Mouse (Mus musculus) CH12.LX (cell line): ENCODE results near the gene Tmem198. TPM values are rescaled to one million over a fixed set of nuclear protein-coding genes. Genes with fewer than 3 reads are reported as not detected.

ENCODE experiments used
- DNase-seq: peaks from one replicate; pipeline ENCODE4 v3.0.0-alpha.2; 2013; ENCODE audit errors: extremely low read depth
- H3K27ac ChIP-seq: 2 replicates; pipeline ENCODE4 v1.5.1; 2012; ENCODE audit warnings: low read depth, mild to moderate bottlenecking, control low read depth, moderate library complexity; ENCODE audit not compliant: insufficient read depth
- H3K27me3 ChIP-seq: replicated peaks from 2 replicates; pipeline ENCODE3; 2012; ENCODE audit warnings: inconsistent platforms
- H3K36me3 ChIP-seq, 2 experiments: replicated peaks in 1 of 2; 2 replicates each; pipeline versions ENCODE3 to v1.6.1; 2012; ENCODE audit warnings: inconsistent platforms in 1 of 2, low read length in 1 of 2, mild to moderate bottlenecking in 1 of 2, mixed read lengths in 1 of 2, moderate library complexity in 1 of 2; ENCODE audit not compliant: control insufficient read depth in 1 of 2, insufficient read depth in 1 of 2
- H3K4me1 ChIP-seq, 2 experiments: 2 replicates each; pipeline ENCODE4 v1.6.1; 2012; ENCODE audit warnings: inconsistent platforms in 1 of 2, moderate library complexity in 1 of 2; ENCODE audit not compliant: insufficient read depth in 2 of 2, control insufficient read depth in 1 of 2
- H3K4me2 ChIP-seq: 2 replicates; pipeline ENCODE4 v1.6.1; 2012; ENCODE audit warnings: low read depth, mild to moderate bottlenecking, control low read depth; ENCODE audit not compliant: poor library complexity, insufficient read depth, severe bottlenecking
- H3K4me3 ChIP-seq, 3 experiments: fragments of 150-350 bp in 1 of 3; sonication (generic) in 1 of 3; replicated peaks in 1 of 3; 2 replicates each; pipeline versions ENCODE3 to v1.5.1; 2011 to 2012; ENCODE audit warnings: low read depth in 2 of 3, low read length in 2 of 3, mild to moderate bottlenecking in 2 of 3, moderate library complexity in 2 of 3, control low read depth in 1 of 3, improper control_type of control experiment in 1 of 3, inconsistent platforms in 1 of 3, mixed read lengths in 1 of 3; ENCODE audit not compliant: poor library complexity in 1 of 3
- H3K79me2 ChIP-seq: replicated peaks from 2 replicates; pipeline ENCODE4 v1.6.1; 2012; ENCODE audit warnings: mild to moderate bottlenecking, moderate library complexity; ENCODE audit not compliant: control insufficient read depth, poor library complexity, insufficient read depth, severe bottlenecking; ENCODE audit errors: extremely low read depth
- H3K9ac ChIP-seq: 2 replicates; pipeline ENCODE4 v1.6.1; 2012; ENCODE audit warnings: low read depth, mild to moderate bottlenecking, control low read depth, moderate library complexity; ENCODE audit not compliant: insufficient read depth
- H3K9me3 ChIP-seq: replicated peaks from 2 replicates; pipeline ENCODE3; 2012; ENCODE audit warnings: low read length, inconsistent platforms, mixed read lengths
- CTCF ChIP-seq, 2 experiments: IDR thresholded peaks in 1 of 2; conservative IDR thresholded peaks in 1 of 2; 2 replicates each; pipeline ENCODE4 v1.5.1; 2011 to 2012; ENCODE audit warnings: low read depth in 2 of 2, low read length in 2 of 2, improper control_type of control experiment in 1 of 2, inconsistent platforms in 1 of 2, mild to moderate bottlenecking in 1 of 2, moderate library complexity in 1 of 2
- ELF1 ChIP-seq: IDR thresholded peaks from 2 replicates; pipeline ENCODE4 v1.6.1; 2014; ENCODE audit warnings: low read depth, mild to moderate bottlenecking, inconsistent platforms, low read length, improper control_type of control experiment
- EP300 ChIP-seq: IDR thresholded peaks from 2 replicates; pipeline ENCODE4 v1.6.1; 2011; ENCODE audit warnings: low read length, improper control_type of control experiment
- ETS1 ChIP-seq: conservative IDR thresholded peaks from 2 replicates; pipeline ENCODE4 v1.6.1; 2012; ENCODE audit warnings: low read depth, mild to moderate bottlenecking, inconsistent platforms, low read length, improper control_type of control experiment, moderate library complexity
- HCFC1 ChIP-seq: IDR thresholded peaks from 2 replicates; pipeline ENCODE4 v1.6.1; 2012; ENCODE audit warnings: low read depth, mild to moderate bottlenecking, inconsistent platforms, low read length, improper control_type of control experiment
- IRF4 ChIP-seq: IDR thresholded peaks from 2 replicates; pipeline ENCODE4 v1.6.1; 2014; ENCODE audit warnings: low read depth, mild to moderate bottlenecking, inconsistent platforms, low read length, improper control_type of control experiment
- KAT2A ChIP-seq: IDR thresholded peaks from 2 replicates; pipeline ENCODE4 v1.6.1; 2012; ENCODE audit warnings: low read length, improper control_type of control experiment, inconsistent platforms; ENCODE audit not compliant: insufficient replicate concordance
- MAZ ChIP-seq: IDR thresholded peaks from 2 replicates; pipeline ENCODE4 v1.6.1; 2012; ENCODE audit warnings: low read depth, mild to moderate bottlenecking, inconsistent platforms, low read length, improper control_type of control experiment, moderate library complexity
- MYC ChIP-seq: IDR thresholded peaks from 2 replicates; pipeline ENCODE4 v1.6.1; 2011; ENCODE audit warnings: low read depth, mild to moderate bottlenecking, improper control_type of control experiment, low read length
- NRF1 ChIP-seq: IDR thresholded peaks from 2 replicates; pipeline ENCODE4 v1.6.1; 2014; ENCODE audit warnings: low read depth, mild to moderate bottlenecking, inconsistent platforms, low read length, improper control_type of control experiment, moderate library complexity
- POLR2AphosphoS2 ChIP-seq: IDR thresholded peaks from 2 replicates; pipeline ENCODE4 v1.6.1; 2011; ENCODE audit warnings: low read depth, low read length, improper control_type of control experiment
- RAD21 ChIP-seq: IDR thresholded peaks from 2 replicates; pipeline ENCODE4 v1.6.1; 2011; ENCODE audit warnings: low read depth, mild to moderate bottlenecking, low read length, improper control_type of control experiment, moderate library complexity
- RCOR1 ChIP-seq: conservative IDR thresholded peaks from 2 replicates; pipeline ENCODE4 v1.6.1; 2012; ENCODE audit warnings: low read depth, mild to moderate bottlenecking, inconsistent platforms, low read length, improper control_type of control experiment
- SIN3A ChIP-seq: IDR thresholded peaks from 2 replicates; pipeline ENCODE4 v1.6.1; 2012; ENCODE audit warnings: low read length, improper control_type of control experiment, inconsistent platforms
- SMC3 ChIP-seq: IDR thresholded peaks from 2 replicates; pipeline ENCODE4 v1.6.1; 2011; ENCODE audit warnings: low read depth, low read length, improper control_type of control experiment
- TBP ChIP-seq: conservative IDR thresholded peaks from 2 replicates; pipeline ENCODE4 v1.6.1; 2011; ENCODE audit warnings: low read depth, low read length, improper control_type of control experiment
- UBTF ChIP-seq: IDR thresholded peaks from 2 replicates; pipeline ENCODE4 v1.6.1; 2012; ENCODE audit warnings: low read depth, mild to moderate bottlenecking, inconsistent platforms, low read length, improper control_type of control experiment, moderate library complexity
- USF1 ChIP-seq: IDR thresholded peaks from 2 replicates; pipeline ENCODE4 v1.6.1; 2014; ENCODE audit warnings: low read depth, mild to moderate bottlenecking, inconsistent platforms, low read length, improper control_type of control experiment
- USF2 ChIP-seq: conservative IDR thresholded peaks from 2 replicates; pipeline ENCODE4 v1.6.1; 2011; ENCODE audit warnings: low read depth, low read length, improper control_type of control experiment
- ZNF384 ChIP-seq: IDR thresholded peaks from 2 replicates; pipeline ENCODE4 v1.6.1; 2012; ENCODE audit warnings: low read depth, low read length, improper control_type of control experiment, inconsistent platforms
- dilution Hi-C: fragments of 300-500 bp; cut with MboI; formaldehyde crosslinking; loops from 2 replicates; pipeline ENCODE4 v1.14.3; 2020; ENCODE audit warnings: low sequenced_read_pairs; ENCODE audit not compliant: extremely low pct_unique_long_range_greater_than_20kb, extremely low pct_ligation_motif_present
- in situ Hi-C: fragments of 300-500 bp; cut with MboI; formaldehyde crosslinking; loops from 3 replicates; pipeline ENCODE4 v1.14.3; 2019; ENCODE audit warnings: low sequenced_read_pairs, low pct_ligation_motif_present, low pct_unique_long_range_greater_than_20kb, mixed read lengths
- polyA plus RNA-seq: library from polyadenylated mRNA; unstranded; fragments of >175 nt; gene quantifications from 2 replicates; pipeline ENCODE4 v1.2.1, GENCODE M21; 2012; ENCODE audit warnings: low read depth; ENCODE audit not compliant: insufficient read length
- total RNA-seq, 2 experiments: library from RNA; depleted of rRNA; stranded (reverse); fragments of 300-350 nt in 1 of 2; fragments of >200 nt in 1 of 2; gene quantifications; 2 replicates each; pipeline ENCODE4 v1.2.3; 2012 to 2014

Tmem198 gene
- total and polyA plus RNA-seq, 3 experiments: 0.51 to 1.1 (median 0.80) TPM

- dilution Hi-C loops (no loop called here), in situ Hi-C loops (no loop called here)
- no peaks in the 10 kb centered on the region for H3K79me2 ChIP-seq
- H3K4me3 ChIP-seq: no peak overlapping the region
- H3K4me1 ChIP-seq: peaks cover 12 to 39% of the 10 kb centered on the region in 2 experiments
- peak overlapping the region; percentile 35 for H3K27ac ChIP-seq
- peak; percentile 97 for DNase-seq
- H3K4me2 ChIP-seq: 0 out of 2 replicates have a peak overlapping the region, but pooled peaks have one; percentile 2
- H3K9ac ChIP-seq: no peak overlapping the region
- no peak for TF ChIP-seq ZNF384
- TF ChIP-seq NRF1: peak; percentile 36; the same call in 1 of the 2 replicates
- peak; percentile 64; the same call in 1 of the 2 replicates for TF ChIP-seq MAZ
- TF ChIP-seq KAT2A: 0 out of 2 replicates have a peak, but pooled peaks have one; percentile 50
- TF ChIP-seq IRF4: peak; percentile 69
- TF ChIP-seq MYC: 0 out of 2 replicates have a peak, but pooled peaks have one; percentile 22
- no peak for TF ChIP-seq CTCF (conservative IDR thresholded peaks at IDR 0.05 in 1 of 2, IDR thresholded peaks at IDR 0.05 in 1 of 2; ENCODE audit: low read depth in 2 of 2, low read length in 2 of 2)
- peak; percentile 74 for TF ChIP-seq ETS1
- peak; percentile 47; the same call in 1 of the 2 replicates for TF ChIP-seq EP300
- no peak for TF ChIP-seq USF2
- peak; percentile 60; the same call in 1 of the 2 replicates for TF ChIP-seq SIN3A
- TF ChIP-seq UBTF: no peak
- no peak for TF ChIP-seq POLR2AphosphoS2
- TF ChIP-seq ELF1: peak; percentile 31; the same call in 1 of the 2 replicates
- TF ChIP-seq USF1: no peak
- peak; percentile 33; the same call in 1 of the 2 replicates for TF ChIP-seq HCFC1
- no peak for TF ChIP-seq RCOR1
- no peak; the same call in 1 of the 2 replicates for TF ChIP-seq RAD21
- TF ChIP-seq TBP: 0 out of 2 replicates have a peak, but pooled peaks have one; percentile 16
- peaks cover 28 to 45% of the 10 kb centered on the region in 2 experiments for H3K36me3 ChIP-seq
- no peaks in the 10 kb centered on the region for H3K9me3 ChIP-seq
- H3K27me3 ChIP-seq: no peaks in the 10 kb centered on the region
These were observed 45.3 kb downstream of the Tmem198 start for GRCm38 (mm10) chr1:75524679-75525078.

- peaks cover 7% of the 10 kb centered on the region for H3K9me3 ChIP-seq
- H3K79me2 ChIP-seq: no peaks in the 10 kb centered on the region
- in situ Hi-C loops: no loop called here
- no peaks in the 10 kb centered on the region for H3K27me3 ChIP-seq
- dilution Hi-C loops: no loop called here
- H3K4me2 ChIP-seq: no peak overlapping the region
- no peak for TF ChIP-seq SMC3
- peak in 1 of 2 experiments; percentile 21; a peak in 1 of 4 replicates for TF ChIP-seq CTCF (conservative IDR thresholded peaks at IDR 0.05 in 1 of 2, IDR thresholded peaks at IDR 0.05 in 1 of 2; ENCODE audit: low read depth in 2 of 2, low read length in 2 of 2)
- TF ChIP-seq, all 38 proteins: peak for 1
- Histone ChIP-seq H3K4me1 (peaks cover 18 to 34% of the 10 kb centered on the region in 2 experiments), H3K4me3 (no peak overlapping the region), H3K36me3 (peaks cover 47 to 98% of the 10 kb centered on the region in 2 experiments), H3K27ac (no peak overlapping the region), H3K9ac (no peak overlapping the region)
- DNase-seq: no peak
These were observed 51.2 kb downstream of the Tmem198 start for GRCm38 (mm10) chr1:75530546-75530945.
